Mouse (Mus musculus) left cerebral cortex, postnatal 10 days (tissue): Measurements from ENCODE around the gene Megf6. TPM values are rescaled to one million over a fixed set of nuclear protein-coding genes. Genes with fewer than 3 reads are reported as not detected.

Source experiments
- DNase-seq, 2 experiments: peaks; one replicate each; pipeline ENCODE4 v3.0.0; 2021 to 2022; ENCODE audit warnings: low spot score in 2 of 2, mixed read lengths in 1 of 2; ENCODE audit errors: extremely low spot score in 1 of 2
- intact Hi-C: fragments of 180-260 bp; cut with DNase I; formaldehyde crosslinking; loops from one replicate; pipeline ENCODE4 v1.15.1; 2025
- total RNA-seq, 2 experiments: library from RNA; stranded (reverse); gene quantifications; 2 replicates each; pipeline ENCODE4 v1.2.3; 2021

Gene Megf6
- total RNA-seq, 2 experiments from 2014 or later, result 9.2 to 16.3 TPM

GRCm38 (mm10) chr4:154294262-154294731 lies 123.8 kb downstream of the Megf6 start:
- intact Hi-C loops, result no loop called here
- no peak for DNase-seq

- intact Hi-C loops, result no loop called here
- no peak for DNase-seq
Measured at GRCm38 (mm10) chr4:154297761-154298160, 127.2 kb downstream of the Megf6 start.

GRCm38 (mm10) chr4:154299541-154300271 lies 129.2 kb downstream of the Megf6 start:
- no peak for DNase-seq
- intact Hi-C loops, result loop anchor here (5.0 kb wide), 2 partner anchors 132 to 232 kb away; no protein-coding TSS in a partner anchor

- peak in 1 of 2 experiments; percentile 41 for DNase-seq
- intact Hi-C loops, result loop anchor here (5.0 kb wide), 2 partner anchors 134 to 234 kb away; no protein-coding TSS in a partner anchor
Measured at GRCm38 (mm10) chr4:154301466-154301881, 130.9 kb downstream of the Megf6 start, which contains the start of gene Arhgef16. TSS of gene Arhgef16 (minus strand) at chr4:154301676.

GRCm38 (mm10) chr4:154309131-154309530 lies 138.6 kb downstream of the Megf6 start:
- intact Hi-C loops, result no loop called here
- DNase-seq, result no peak

GRCm38 (mm10) chr4:154310576-154311262 lies 140.2 kb downstream of the Megf6 start:
- intact Hi-C loops, result no loop called here
- no peak for DNase-seq

GRCm38 (mm10) chr4:154312143-154312812 lies 141.7 kb downstream of the Megf6 start:
- no peak for DNase-seq
- intact Hi-C loops, result no loop called here

- peak in 1 of 2 experiments; percentile 66 for DNase-seq
- intact Hi-C loops, result no loop called here
Measured at GRCm38 (mm10) chr4:154312935-154313621, 142.5 kb downstream of the Megf6 start.

- DNase-seq, result peak in 1 of 2 experiments; percentile 51
- intact Hi-C loops, result no loop called here
Measured at GRCm38 (mm10) chr4:154313622-154313967, 143.1 kb downstream of the Megf6 start.

Other genes starting within 250 kb of the Megf6 start
- gene A430005L14Rik, start 213.5 kb upstream of the Megf6 start, total RNA-seq, result 10 to 100 TPM; 15.9 to 18.5 TPM
- 10 to 100 TPM; 12.1 to 13.8 TPM for gene Dffb, start 195.6 kb upstream of the Megf6 start, total RNA-seq
- gene Cep104, start 195.5 kb upstream of the Megf6 start, total RNA-seq, result 10 to 100 TPM; 23.8 to 24.0 TPM
- gene Lrrc47, start 159.0 kb upstream of the Megf6 start, total RNA-seq, result 10 to 100 TPM; 54.8 to 58.4 TPM
- 1 to 10 TPM; 2.4 to 2.8 TPM for gene Smim1, start 144.5 kb upstream of the Megf6 start, total RNA-seq
- gene Ccdc27, start 128.1 kb upstream of the Megf6 start, total RNA-seq, result under 1 TPM; 0.43 to 0.65 TPM
- 1 to 10 TPM; 1.0 to 1.6 TPM for gene Trp73, start 30.5 kb upstream of the Megf6 start, total RNA-seq
- 10 to 100 TPM; 24.4 to 25.1 TPM for gene Wrap73, start 28.4 kb upstream of the Megf6 start, total RNA-seq
- 100 to 1,000 TPM; 136 to 140 TPM for gene Tprgl, start 10.1 kb upstream of the Megf6 start, total RNA-seq
- under 1 TPM; 0.21 to 0.69 TPM for gene Arhgef16, start 130.9 kb downstream of the Megf6 start, total RNA-seq
- gene B230104I21Rik, start 165.4 kb downstream of the Megf6 start, total RNA-seq, result not detected